Comparison of ENCODE assay signal across 29 mouse cellular contexts in genomic region chr2:167205918-167206629, GRCm38 (mm10). TPM values are rescaled to one million over a fixed set of nuclear protein-coding genes. Genes with fewer than 3 reads are reported as not detected.
A peak's percentile ranks its signal among the peaks of the same experiment; 100 is the strongest.
DNase-seq lines count a peak whose midpoint lies in the region; ATAC-seq and TF ChIP-seq lines count a peak whose summit lies in the region.
"Had no signal": no experiment of that assay in that cellular context is flagged by ENCODE, and none has a peak within 500 bp of the region (broad histone marks: within the 10 kb centered on the region; RNA-seq: fewer than 3 reads in every experiment).

No protein-coding gene starts in this region.

- no peaks in the 10 kb centered on the region for H3K79me2 ChIP-seq in heart, adult 2 months (replicated peaks; ENCODE audit: control insufficient read depth, insufficient read depth, low read length)

- ATAC-seq in heart, embryonic 11.5 days (replicated peaks; ENCODE audit: insufficient number of reproducible peaks, low FRiP score, low TSS enrichment), result 0 out of 2 replicates have a peak, but pooled peaks have one; percentile 17
- ATAC-seq in kidney, postnatal 0 days (replicated peaks; ENCODE audit: low FRiP score, low read depth), result peak; percentile 43; the same call in 1 of the 2 replicates
- peak; percentile 73; the same call in 1 of the 2 replicates for ATAC-seq in embryonic facial prominence, embryonic 15.5 days (ENCODE audit: insufficient number of reproducible peaks, low FRiP score, low TSS enrichment, low read depth)
- ATAC-seq: CD4-positive, CD25-positive, alpha-beta regulatory T cell, adult 4 months; forebrain, embryonic 13.5 days; inflammation-experienced regulatory T-cells, adult 6 months had no signal

- no peak for TF ChIP-seq EP300 in heart, adult 2 months (IDR thresholded peaks at IDR 0.05; ENCODE audit: insufficient read depth, low read depth, low read length)

- no peak for TF ChIP-seq CTCF in heart, adult 2 months (IDR thresholded peaks at IDR 0.05)
- TF ChIP-seq CTCF in kidney, postnatal 0 days (IDR thresholded peaks at IDR 0.05; ENCODE audit: low read depth), result no peak
- no peak for TF ChIP-seq CTCF in E14TG2a.4 (conservative IDR thresholded peaks at IDR 0.05; ENCODE audit: low read length)

- no peaks in the 10 kb centered on the region for H3K36me3 ChIP-seq in heart, embryonic 11.5 days (ENCODE audit: control insufficient read depth, insufficient read depth, low read length)
- H3K36me3 ChIP-seq in heart, adult 2 months (ENCODE audit: control insufficient read depth, insufficient read depth, low read length), result no peaks in the 10 kb centered on the region
- H3K36me3 ChIP-seq in kidney, postnatal 0 days (ENCODE audit: insufficient read depth, low read length), result no peaks in the 10 kb centered on the region
- H3K36me3 ChIP-seq in E14TG2a.4 (ENCODE audit: insufficient read depth, low read length), result peaks cover 77% of the 10 kb centered on the region
- H3K36me3 ChIP-seq in embryonic facial prominence, embryonic 15.5 days, result no peaks in the 10 kb centered on the region
- H3K36me3 ChIP-seq: heart, embryonic 15.5 days; hindbrain, embryonic 12.5 days; midbrain, embryonic 12.5 days; neural tube, embryonic 12.5 days had no signal

- no peak overlapping the region for H3K4me2 ChIP-seq in heart, embryonic 11.5 days
- H3K4me2 ChIP-seq in kidney, postnatal 0 days (ENCODE audit: low read length), result no peak overlapping the region
- H3K4me2 ChIP-seq in embryonic facial prominence, embryonic 15.5 days (replicated peaks), result no peak overlapping the region
- H3K4me2 ChIP-seq: forebrain, embryonic 13.5 days; heart, embryonic 15.5 days; hindbrain, embryonic 12.5 days; midbrain, embryonic 12.5 days; neural tube, embryonic 12.5 days had no signal

- H3K9ac ChIP-seq in heart, embryonic 11.5 days (ENCODE audit: low read depth, low read length), result no peak overlapping the region
- H3K9ac ChIP-seq in heart, adult 2 months (ENCODE audit: low read depth, low read length), result no peak overlapping the region
- no peak overlapping the region for H3K9ac ChIP-seq in kidney, postnatal 0 days (ENCODE audit: low read depth, low read length)
- no peak overlapping the region for H3K9ac ChIP-seq in embryonic facial prominence, embryonic 15.5 days
- H3K9ac ChIP-seq: forebrain, embryonic 13.5 days; heart, embryonic 15.5 days; hindbrain, embryonic 12.5 days; liver, embryonic 14.5 days; midbrain, embryonic 12.5 days; neural tube, embryonic 12.5 days had no signal

- no peak overlapping the region for H3K4me3 ChIP-seq in heart, embryonic 11.5 days (ENCODE audit: low read depth, low read length)
- no peak overlapping the region for H3K4me3 ChIP-seq in heart, adult 2 months
- H3K4me3 ChIP-seq in kidney, postnatal 0 days (replicated peaks; ENCODE audit: low read depth, low read length), result no peak overlapping the region
- peak overlapping the region; percentile 57 for H3K4me3 ChIP-seq in E14TG2a.4 (replicated peaks; ENCODE audit: low read length)
- no peak overlapping the region for H3K4me3 ChIP-seq in embryonic facial prominence, embryonic 15.5 days (replicated peaks)
- H3K4me3 ChIP-seq: forebrain, embryonic 13.5 days; heart, embryonic 15.5 days; hindbrain, embryonic 12.5 days; left cerebral cortex, adult 2 months; midbrain, embryonic 12.5 days; myocyte; neural tube, embryonic 12.5 days had no signal

- no peaks in the 10 kb centered on the region for H3K27me3 ChIP-seq in heart, embryonic 11.5 days (ENCODE audit: control insufficient read depth, insufficient read depth, low read length)
- no peaks in the 10 kb centered on the region for H3K27me3 ChIP-seq in heart, adult 2 months (ENCODE audit: control insufficient read depth, insufficient read depth, low read length)
- no peaks in the 10 kb centered on the region for H3K27me3 ChIP-seq in kidney, postnatal 0 days (ENCODE audit: insufficient read depth, low read length)
- H3K27me3 ChIP-seq in E14TG2a.4 (ENCODE audit: insufficient read depth, low read length), result peaks cover 1% of the 10 kb centered on the region; the same call in 1 of the 2 replicates
- H3K27me3 ChIP-seq in embryonic facial prominence, embryonic 15.5 days, result 0 out of 2 replicates have a peak, but pooled peaks cover 2% of the 10 kb centered on the region
- H3K27me3 ChIP-seq: forebrain, embryonic 13.5 days; midbrain, embryonic 12.5 days; neural tube, embryonic 12.5 days had no signal

- intact Hi-C loops in heart, adult 2 months (cut with DNase I), result no loop called here

- H3K27ac ChIP-seq in heart, embryonic 11.5 days (ENCODE audit: low read depth, low read length), result no peak overlapping the region
- no peak overlapping the region for H3K27ac ChIP-seq in heart, adult 2 months
- H3K27ac ChIP-seq in kidney, postnatal 0 days, result no peak overlapping the region
- H3K27ac ChIP-seq in embryonic facial prominence, embryonic 15.5 days (replicated peaks), result no peak overlapping the region
- H3K27ac ChIP-seq: forebrain, embryonic 13.5 days; heart, embryonic 15.5 days; hindbrain, embryonic 12.5 days; left cerebral cortex, adult 2 months; liver, embryonic 14.5 days; midbrain, embryonic 12.5 days; neural tube, embryonic 12.5 days had no signal

- TF ChIP-seq POLR2A in heart, adult 2 months (IDR thresholded peaks at IDR 0.05; ENCODE audit: insufficient read depth, low read depth, low read length), result no peak

- no peak for DNase-seq in heart, adult 2 months
- DNase-seq in kidney, postnatal 0 days (ENCODE audit: low spot score), result no peak
- DNase-seq in kidney, adult 9 months, result no peak
- DNase-seq in layer of hippocampus, postnatal 25 days (ENCODE audit: extremely low spot score in 1 of 2, low spot score in 1 of 2), result no peak
- DNase-seq: adrenal gland, postnatal 10 days; cerebellum, adult 8-10 months; cerebellum, postnatal 25 days; gastrocnemius, postnatal 10 days; kidney, adult 18-20 months; kidney, postnatal 25 days; liver; lung, adult 2 months; right cerebral cortex, adult 18-20 months; thymus, adult 2 months; thymus, postnatal 36 days had no signal

- H3K9me3 ChIP-seq in heart, embryonic 11.5 days (replicated peaks; ENCODE audit: control insufficient read depth, low read length), result no peaks in the 10 kb centered on the region
- H3K9me3 ChIP-seq in kidney, postnatal 0 days (replicated peaks; ENCODE audit: low read length), result no peaks in the 10 kb centered on the region
- no peaks in the 10 kb centered on the region for H3K9me3 ChIP-seq in E14TG2a.4 (ENCODE audit: low read length)
- no peaks in the 10 kb centered on the region for H3K9me3 ChIP-seq in embryonic facial prominence, embryonic 15.5 days (replicated peaks)
- H3K9me3 ChIP-seq: forebrain, embryonic 13.5 days; heart, embryonic 15.5 days; hindbrain, embryonic 12.5 days; midbrain, embryonic 12.5 days; neural tube, embryonic 12.5 days had no signal

- 85% methylated on average over 18 of the region's 18 CpGs for WGBS in heart, embryonic 11.5 days (ENCODE audit: insufficient replicate concordance)
- WGBS in heart, adult 2 months, result 81% methylated on average over 18 of the region's 18 CpGs
- 55% methylated on average over 18 of the region's 18 CpGs for WGBS in kidney, postnatal 0 days
- 61% methylated on average over 18 of the region's 18 CpGs for WGBS in embryonic facial prominence, embryonic 15.5 days

- H3K4me1 ChIP-seq in heart, embryonic 11.5 days (ENCODE audit: control insufficient read depth, insufficient read depth, low read length), result no peaks in the 10 kb centered on the region; the same call in 1 of the 2 replicates
- H3K4me1 ChIP-seq in heart, adult 2 months (ENCODE audit: control insufficient read depth, insufficient read depth, low read length), result peaks cover 4% of the 10 kb centered on the region
- no peaks in the 10 kb centered on the region; the same call in 1 of the 2 replicates for H3K4me1 ChIP-seq in kidney, postnatal 0 days (replicated peaks; ENCODE audit: insufficient read depth, low read length)
- H3K4me1 ChIP-seq in E14TG2a.4 (replicated peaks; ENCODE audit: low read depth, low read length), result peaks cover 57% of the 10 kb centered on the region
- peaks cover 7% of the 10 kb centered on the region for H3K4me1 ChIP-seq in embryonic facial prominence, embryonic 15.5 days

RNA-seq across cellular contexts. Expression of gene Kcnb1, which starts 16.1 kb away (rescaled TPM):
- polyA plus RNA-seq in heart, embryonic 11.5 days (2014; fragmentation: Nextera tagmentation; extraction: Ambion mirVana), result 0.10 and 0.16 TPM in 2 replicates
- total RNA-seq in heart, adult 2 months (2021), result 10 to 100 TPM; 32.8 to 38.8 TPM
- polyA plus RNA-seq in heart, adult 2 months (2012; rRNA removed), result 17.2 and 19.2 TPM in 2 replicates
- polyA plus RNA-seq in kidney, postnatal 0 days (2015; fragmentation: Nextera tagmentation; extraction: Ambion mirVana), result 1.3 and 1.4 TPM in 2 replicates
- 0.98 and 1.2 TPM in 2 replicates for polyA plus RNA-seq in embryonic facial prominence, embryonic 15.5 days (2015; fragmentation: Nextera tagmentation; extraction: Ambion mirVana)
- 100 to 1,000 TPM in 1 of 2 experiments, 10 to 100 TPM in 1; 86.5 to 103 TPM for total RNA-seq in layer of hippocampus, postnatal 25 days (2021)

RNA-seq across cellular contexts. Expression of gene Ptgis, which starts 34.3 kb away (rescaled TPM):
- 19.6 and 21.6 TPM in 2 replicates for polyA plus RNA-seq in heart, embryonic 11.5 days (2014; fragmentation: Nextera tagmentation; extraction: Ambion mirVana)
- 10 to 100 TPM; 16.3 to 17.7 TPM for total RNA-seq in heart, adult 2 months (2021)
- polyA plus RNA-seq in heart, adult 2 months (2012; rRNA removed), result 31.3 and 32.1 TPM in 2 replicates
- 17.7 and 18.7 TPM in 2 replicates for polyA plus RNA-seq in kidney, postnatal 0 days (2015; fragmentation: Nextera tagmentation; extraction: Ambion mirVana)
- 33.1 and 33.3 TPM in 2 replicates for polyA plus RNA-seq in embryonic facial prominence, embryonic 15.5 days (2015; fragmentation: Nextera tagmentation; extraction: Ambion mirVana)
- 1 to 10 TPM; 1.1 TPM for total RNA-seq in layer of hippocampus, postnatal 25 days (2021)
- total RNA-seq: megakaryocyte progenitor cell, adult 5-6 weeks had no signal
- polyA plus RNA-seq: inflammation-experienced regulatory T-cells, adult 6 months had no signal

Comparison
In these comparisons a context has a peak if more than half of its experiments do, and no peak if none do; other contexts are left out.
1. ATAC-seq: peak in every context shown above with its lines; median percentile 73 in embryonic facial prominence, embryonic 15.5 days; 43 in kidney, postnatal 0 days; 17 in heart, embryonic 11.5 days.